Mouse (Mus musculus) gastrocnemius, adult 18-20 months (tissue): ENCODE measurements at regions not wholly inside any gene's neighbourhood (a gene's known extent, or its start where the extent isn't known, plus 50 kb on each side); places are given as distances from the start of the nearest gene placed in this dataset.
A peak's percentile ranks its signal among the peaks of the same experiment; 100 is the strongest.

Experiments
- DNase-seq: peaks from one replicate; pipeline ENCODE4 v3.0.0; 2021; ENCODE audit warnings: low spot score

DNA sequence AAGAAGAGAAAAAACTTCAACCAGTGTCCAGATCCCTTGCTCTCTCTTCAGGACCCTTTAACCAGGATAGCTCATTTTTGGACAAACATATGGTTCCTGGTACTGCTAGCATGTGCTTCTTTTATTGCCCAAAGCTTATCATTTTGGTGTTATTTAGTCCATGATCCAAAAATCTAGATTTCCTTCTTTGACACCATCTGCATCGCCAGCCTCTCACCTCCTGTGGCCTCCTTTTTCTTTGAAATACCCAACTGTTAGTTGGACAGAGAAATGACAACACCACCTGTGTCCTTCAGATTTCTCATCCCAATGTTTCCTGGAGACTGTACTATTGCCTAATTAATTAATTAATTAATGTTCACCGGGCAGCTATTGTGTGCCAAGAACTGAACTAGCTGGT lies 188.0 kb upstream of the Plppr1 start:
- no peak for DNase-seq

DNA sequence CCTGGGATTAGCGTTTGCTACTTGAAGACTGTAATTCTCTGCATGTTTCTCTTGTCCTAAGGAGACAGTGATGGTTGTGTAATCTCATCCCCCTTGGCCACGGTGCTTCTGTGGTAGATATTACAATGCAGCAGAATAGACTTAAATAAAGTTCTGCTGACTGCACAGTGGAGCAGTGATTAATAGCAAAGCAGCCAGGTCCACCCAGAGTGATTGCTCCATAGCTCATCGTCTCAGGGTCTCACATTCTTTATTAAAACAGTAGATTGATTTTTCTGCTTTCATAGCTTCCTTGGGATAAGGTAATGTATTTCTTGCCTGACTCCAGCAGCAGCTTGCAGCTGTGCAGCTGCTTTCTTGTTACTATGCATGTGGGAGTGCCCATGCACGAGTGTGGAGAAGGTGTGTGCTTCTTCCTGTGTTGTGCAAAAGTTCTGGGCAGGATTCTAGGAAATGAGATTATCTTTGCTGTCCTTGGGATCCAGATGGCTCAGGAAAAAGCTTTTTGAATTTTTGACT lies 169.9 kb upstream of the Plppr1 start:
- no peak for DNase-seq

DNA sequence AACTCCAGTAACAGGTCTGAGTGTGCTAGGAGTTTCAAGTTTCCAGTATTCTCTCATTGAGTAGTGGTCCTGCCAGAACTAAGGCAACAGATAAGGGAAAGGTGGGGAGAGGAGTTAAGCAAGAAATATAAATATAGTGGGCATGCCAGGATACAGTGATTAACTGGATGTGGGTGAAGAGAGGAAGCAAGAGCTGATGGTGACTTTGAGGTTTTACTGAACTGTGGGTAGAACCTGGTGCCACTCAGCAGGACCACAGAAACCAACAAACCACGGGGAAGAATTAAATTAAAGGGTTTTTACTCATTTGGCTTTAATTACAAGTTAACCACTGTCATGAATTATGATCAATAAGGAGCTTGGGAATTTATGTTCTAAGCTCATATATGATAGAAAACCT lies 154.5 kb upstream of the Plppr1 start:
- DNase-seq: no peak

DNA sequence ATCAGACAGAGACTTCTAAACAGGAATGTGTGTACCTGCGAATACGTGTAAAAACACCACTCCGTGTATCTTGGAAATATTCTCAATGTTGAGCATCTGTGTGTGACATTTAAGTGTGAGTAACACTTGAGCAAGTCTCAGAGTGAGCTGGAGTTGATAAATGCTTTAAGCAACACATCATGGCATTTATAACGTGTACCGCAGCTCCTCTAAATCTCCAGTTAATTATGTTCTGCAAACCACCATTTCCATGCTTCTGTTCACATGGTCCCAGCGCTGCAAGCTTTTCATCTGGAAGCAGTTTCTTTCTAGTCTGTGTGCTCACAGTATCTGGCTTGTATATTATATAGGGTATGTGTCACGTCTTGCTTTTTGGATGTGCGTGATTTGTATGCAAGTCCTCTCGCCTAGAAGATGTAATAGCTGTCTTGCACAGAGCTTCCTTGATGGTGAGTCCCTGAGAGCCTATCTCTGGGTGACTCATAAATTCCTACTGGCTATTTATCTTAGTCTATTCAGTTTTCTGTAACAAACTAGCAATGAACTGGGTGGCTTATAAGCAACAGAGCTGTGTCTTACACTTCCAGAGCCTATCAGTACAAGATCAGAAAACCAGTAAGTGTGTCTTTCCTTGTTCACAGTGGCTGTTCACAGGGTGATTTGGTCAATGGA lies 153.7 kb upstream of the Plppr1 start:
- DNase-seq: no peak

DNA sequence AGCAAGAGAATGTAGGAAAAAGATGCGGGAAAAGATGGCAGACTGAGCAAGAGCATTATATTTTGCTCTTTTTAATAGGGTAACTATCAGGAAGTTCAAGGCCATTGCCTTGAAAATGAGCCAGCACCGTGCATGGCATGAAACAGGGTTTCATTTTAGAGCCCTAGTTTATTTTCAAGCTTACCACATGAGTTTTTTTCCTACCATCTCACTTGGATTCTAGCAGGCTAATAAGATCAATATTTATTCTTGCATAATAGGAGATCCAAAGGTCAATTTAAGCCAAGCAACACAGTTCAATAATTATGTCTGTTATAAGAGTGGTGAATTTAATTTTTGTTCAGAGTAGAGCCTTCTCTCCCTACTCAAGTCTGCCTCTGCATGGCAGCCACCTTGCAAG lies 149.9 kb upstream of the Plppr1 start:
- DNase-seq: no peak

DNA sequence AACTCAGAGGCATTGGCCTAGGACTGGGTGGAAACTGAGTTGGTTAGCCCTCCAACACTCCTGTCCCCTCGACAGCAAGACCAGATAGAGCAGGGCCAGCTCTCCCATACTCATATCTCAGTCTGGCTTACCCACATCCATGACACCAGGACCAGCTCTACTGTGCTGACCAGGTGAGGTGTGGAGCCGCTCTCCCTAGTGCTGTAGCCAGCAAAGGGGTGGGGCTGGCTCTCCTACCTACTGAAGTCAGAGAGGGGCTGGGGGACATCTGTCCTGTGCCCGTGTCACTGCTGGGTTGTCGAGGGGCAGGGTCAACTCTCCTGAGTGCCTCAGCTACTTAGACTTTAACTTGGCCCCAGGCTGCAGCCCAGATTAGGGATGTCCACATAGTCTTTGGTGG lies 145.8 kb upstream of the Plppr1 start:
- no peak for DNase-seq

DNA sequence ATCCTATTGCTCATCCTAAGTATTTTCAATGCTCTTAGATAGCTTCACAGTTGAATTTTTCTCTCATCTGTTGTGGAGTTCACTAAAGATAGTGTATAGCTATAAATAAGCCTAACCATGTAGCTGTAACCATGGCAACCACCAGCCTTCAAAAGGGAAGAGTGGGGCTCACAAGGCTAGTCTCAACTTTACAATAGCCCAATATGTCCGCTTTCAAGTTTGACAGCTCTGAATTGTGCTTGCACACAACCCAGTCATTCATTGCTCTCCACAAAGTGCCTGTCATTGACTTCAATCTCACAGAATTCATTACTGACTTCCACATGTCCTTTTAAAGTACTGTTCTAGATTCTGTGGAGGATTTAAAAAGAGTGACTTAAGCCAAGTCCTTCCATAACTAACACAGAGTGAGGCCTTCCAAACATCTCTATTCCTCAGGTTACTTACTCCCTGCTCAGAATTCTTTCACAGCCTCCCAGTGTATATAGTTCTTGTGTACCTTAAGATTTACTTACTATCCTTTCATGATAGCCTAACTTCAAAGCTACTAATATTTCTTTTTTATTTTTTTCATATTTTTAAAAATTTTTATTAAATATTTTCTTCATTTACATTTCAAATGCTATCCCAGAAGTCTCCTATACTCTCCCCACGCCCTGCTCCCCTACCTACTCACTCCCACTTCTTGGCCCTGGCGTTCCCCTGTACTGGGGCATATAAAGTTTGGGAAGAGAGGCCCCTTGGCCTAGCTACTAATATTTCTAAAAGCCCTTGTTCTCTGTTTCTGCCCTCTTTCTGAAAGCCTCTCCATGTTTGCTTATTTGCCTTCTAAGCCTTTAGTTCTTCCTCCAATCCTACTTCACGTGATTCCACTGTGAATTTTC lies 134.3 kb upstream of the Plppr1 start:
- no peak for DNase-seq

DNA sequence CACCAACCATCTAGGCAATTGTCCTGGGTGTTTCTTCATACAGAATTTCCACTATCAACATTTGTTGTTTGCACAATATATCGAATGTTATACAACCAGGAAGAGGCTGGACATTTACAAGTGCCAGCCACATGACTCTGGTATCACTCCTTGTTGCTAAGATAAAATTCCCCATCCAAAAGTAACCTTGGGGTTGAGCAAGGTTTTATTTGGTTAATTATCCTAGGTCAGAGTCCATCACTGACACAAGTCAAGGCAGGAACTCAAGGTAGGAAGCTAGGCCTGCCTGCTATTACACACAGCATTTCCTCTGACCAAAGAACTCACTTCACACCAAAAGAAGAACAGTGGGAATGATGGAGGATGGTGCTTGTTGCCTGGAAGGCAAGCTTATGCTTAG lies 120.7 kb upstream of the Plppr1 start:
- DNase-seq: no peak

DNA sequence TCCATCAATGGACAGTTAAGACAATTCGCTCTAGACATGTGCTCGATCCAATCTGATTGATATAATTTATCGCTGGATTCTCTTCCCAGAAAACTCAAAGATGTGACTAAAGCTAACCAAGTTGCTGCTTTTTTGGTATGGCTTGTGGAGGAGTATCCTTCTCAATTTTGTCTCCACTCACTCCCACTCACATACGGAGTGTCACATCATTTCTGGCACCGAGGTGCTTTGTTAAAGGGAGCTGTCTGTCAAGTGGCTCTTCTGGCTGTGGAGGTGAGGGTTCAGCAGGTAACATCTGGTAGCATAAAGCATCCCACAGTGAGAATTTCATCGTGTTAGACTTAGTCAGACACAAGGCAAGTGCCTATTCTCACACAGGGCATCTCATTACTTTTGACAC lies 120.2 kb upstream of the Plppr1 start:
- DNase-seq: no peak

DNA sequence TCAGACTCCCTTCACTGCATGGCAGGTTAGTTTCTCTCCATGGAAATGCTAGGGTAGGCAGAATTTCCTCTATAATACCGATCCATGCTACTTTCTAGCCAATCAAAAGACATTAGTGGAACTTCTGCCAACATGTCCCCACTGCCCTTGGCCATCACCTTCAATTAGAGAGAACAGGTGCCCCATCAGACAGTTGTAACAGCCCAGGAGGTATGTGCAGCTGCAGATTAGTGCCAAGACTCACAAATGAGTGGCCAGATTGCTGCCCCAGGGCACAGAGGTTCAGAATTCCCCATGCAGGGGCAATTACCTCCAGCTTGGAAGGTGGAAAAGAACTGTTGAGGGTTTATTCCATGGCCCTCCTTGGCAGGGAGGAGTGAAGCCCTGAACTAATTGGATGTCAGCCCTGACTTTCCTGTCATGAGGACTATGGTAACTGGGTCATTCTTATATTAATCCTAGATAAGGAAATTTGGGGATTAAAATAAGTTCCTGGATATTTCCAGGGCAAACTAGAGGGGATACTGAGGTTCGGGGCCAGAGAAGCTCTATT lies 113.7 kb upstream of the Plppr1 start:
- DNase-seq: no peak

DNA sequence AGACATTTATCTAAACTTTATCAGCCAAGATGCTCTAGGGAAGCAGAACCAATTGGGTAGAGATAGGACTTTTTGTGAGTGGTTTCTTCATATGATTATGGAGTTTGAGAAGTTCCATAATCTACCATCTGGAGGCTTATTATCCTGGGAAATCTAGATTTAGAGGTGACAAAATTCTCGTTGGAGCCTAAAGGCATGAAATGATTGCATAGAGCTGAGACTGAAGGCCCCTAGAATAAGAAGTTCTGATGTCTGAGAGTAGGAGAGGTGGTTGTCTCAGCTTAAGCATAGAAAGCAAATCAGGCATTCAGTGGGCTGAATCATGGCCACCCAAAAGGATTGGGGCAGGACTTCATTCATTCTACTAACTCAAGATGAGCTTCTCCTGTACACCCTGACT lies 106.1 kb upstream of the Plppr1 start:
- no peak for DNase-seq

DNA sequence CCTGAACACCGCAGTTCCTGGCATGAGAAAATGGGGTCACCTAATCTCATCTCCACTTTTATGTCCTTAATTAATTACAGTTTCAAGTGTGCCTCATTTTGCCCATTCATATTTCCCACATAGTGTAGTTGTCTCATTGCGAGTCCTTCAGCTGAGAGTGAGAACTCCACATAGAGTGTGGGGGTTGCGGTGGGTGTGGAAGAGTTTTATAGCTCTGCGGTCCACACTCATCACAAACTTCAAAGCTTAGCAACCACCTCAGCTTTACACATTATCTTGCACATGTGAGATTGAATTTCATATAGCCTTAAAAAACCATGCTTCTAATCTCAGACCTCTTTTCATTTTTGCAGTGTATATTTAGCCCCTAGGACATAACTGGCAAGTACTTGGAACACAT lies 83.3 kb upstream of the Plppr1 start:
- DNase-seq: no peak

DNA sequence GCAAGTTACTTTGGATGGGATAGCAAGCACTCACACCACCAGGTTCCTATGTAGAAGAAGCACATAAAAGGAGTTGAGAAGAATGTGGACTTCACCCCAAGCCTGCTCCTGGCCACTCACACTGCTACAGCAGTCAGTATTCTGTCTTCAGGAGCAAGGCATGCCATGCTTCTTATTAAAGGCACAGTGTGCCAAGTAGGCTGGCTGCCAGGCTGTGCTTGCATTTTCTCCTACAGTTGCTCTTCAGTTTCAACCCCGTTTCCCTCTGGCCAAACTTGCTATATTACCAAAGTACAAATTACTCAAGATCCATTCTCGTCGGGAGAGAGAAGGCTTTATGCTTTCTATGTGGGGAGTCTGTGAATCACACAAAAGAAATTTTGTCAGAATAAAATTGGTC lies 67.1 kb upstream of the Plppr1 start:
- DNase-seq: peak; percentile 3
